Mouse (Mus musculus) embryonic stem cell, embryonic (primary cell): Measurements from ENCODE around the gene Pus3.

ENCODE experiments used
- CTCF ChIA-PET, 4 experiments: fragments of 300-600 bp in 2 of 4; fragments of 350-600 bp in 2 of 4; sonication (Branson Sonifier 250); formaldehyde crosslinking; loops; one replicate each; lab custom pipeline; 2022; ENCODE audit warnings: inconsistent platforms in 2 of 4; lab: Charles Lee
- POLR2A ChIA-PET, 4 experiments: fragments of 300-600 bp in 2 of 4; fragments of 350-600 bp in 2 of 4; sonication (Branson Sonifier 250); formaldehyde crosslinking; loops; one replicate each; lab custom pipeline; 2022; ENCODE audit warnings: antibody characterized with exemption in 4 of 4, inconsistent platforms in 1 of 4; lab: Charles Lee

Pus3 gene

DNA sequence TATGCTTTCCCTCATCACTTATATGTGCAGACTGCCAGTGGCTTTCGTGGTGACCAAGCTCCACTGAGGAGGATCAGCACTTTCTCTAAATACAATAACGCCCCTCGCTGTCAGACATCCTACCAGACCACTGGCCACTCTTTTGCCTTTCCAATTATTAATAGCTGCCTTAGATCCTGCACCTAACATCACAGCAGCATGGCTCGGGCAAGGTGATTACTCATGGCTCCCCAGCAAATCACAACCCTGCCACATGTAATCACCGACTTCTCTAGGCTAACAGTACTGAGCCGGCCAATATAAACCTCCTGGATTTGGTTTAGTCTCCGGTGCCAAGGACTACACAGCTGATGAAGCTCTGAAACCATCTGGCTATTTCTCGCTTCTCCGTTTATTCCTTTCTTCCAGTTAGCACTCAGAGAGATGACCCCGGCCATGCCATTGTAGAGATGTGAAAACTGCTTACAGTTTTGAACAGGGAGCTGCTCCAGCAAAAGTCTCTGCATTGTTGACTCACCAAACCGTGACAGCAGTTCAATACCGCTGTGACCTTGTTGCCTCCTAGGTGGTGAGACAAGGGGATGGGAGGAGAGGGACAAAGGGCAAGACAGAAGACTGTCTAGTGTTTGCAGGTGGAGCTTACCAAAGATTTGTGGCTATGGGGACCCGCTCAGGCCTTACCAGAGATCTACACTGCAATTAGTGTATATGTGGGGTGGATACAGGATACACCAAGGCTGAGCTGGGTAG lies 19.2 kb upstream of the Pus3 start:
- POLR2A ChIA-PET: interaction anchor here in 2 of 4 experiments (0.7 to 1.2 kb wide), 5 partner anchors 15 to 272 kb away, joined by 3 to 4 read pairs (median 3); partner anchors contain the start of genes Fam118b (in 1 of the 2) and Rpusd4 (in 1 of the 2)

DNA sequence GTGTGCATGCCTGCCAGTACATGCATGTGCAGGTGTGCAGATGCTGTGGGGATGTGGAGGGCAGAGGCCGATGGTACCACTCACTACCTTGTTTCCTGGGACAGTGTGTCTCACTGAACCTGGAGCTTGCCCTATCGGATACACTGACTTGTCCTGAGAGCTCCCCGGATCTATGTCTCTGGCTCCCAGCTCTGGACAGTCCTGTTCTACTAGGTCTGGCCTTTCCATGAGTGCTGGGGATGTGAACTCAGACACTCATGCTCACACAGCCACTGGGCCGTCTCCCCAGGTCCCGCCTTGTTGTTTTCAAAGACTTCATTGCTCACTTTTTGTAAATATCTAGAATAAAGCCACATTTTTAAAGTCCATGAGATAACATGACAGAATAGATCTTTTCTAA lies 17.4 kb upstream of the Pus3 start:
- POLR2A ChIA-PET: interaction anchor here in 3 of 4 experiments (0.6 to 1.7 kb wide), 6 partner anchors 15 to 982 kb away, joined by 3 to 4 read pairs (median 4); no protein-coding TSS in a partner anchor
- CTCF ChIA-PET: interaction anchor here (0.6 to 2.9 kb wide), 43 partner anchors 9 to 1671 kb away, joined by 3 to 43 read pairs (median 4); partner anchors contain the start of genes Srpr (in 3 of the 4), Tirap (in 3 of the 4), Fam118b (in 1 of the 4) and Rpusd4 (in 1 of the 4)

More for the DNA sequence above, 19.2 kb upstream of the Pus3 start:
- CTCF ChIA-PET: interaction anchor here in 3 of 4 experiments (0.6 to 2.9 kb wide), 8 partner anchors 15 to 257 kb away, joined by 3 to 20 read pairs (median 4); no protein-coding TSS in a partner anchor

DNA sequence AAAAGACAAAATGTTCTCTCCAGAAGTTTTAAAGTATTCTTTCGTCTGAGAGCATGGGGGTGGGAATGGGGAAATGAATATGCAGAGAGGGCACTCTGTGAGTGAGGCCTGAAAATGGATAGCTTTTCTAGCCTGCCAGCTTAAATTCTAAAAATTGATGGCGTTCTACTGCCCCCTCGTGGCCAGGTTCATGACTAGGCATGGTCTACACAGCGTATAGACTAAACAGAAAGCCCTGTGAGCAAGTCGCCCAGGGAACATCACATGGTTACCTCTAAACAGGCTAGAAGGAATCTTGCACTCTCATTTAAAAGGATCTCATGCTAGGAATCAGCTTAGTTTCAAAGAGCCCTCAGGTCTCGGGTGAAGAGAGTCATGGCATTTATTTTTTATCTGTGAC lies 16.9 kb upstream of the Pus3 start:
- POLR2A ChIA-PET: interaction anchor here in 3 of 4 experiments (0.6 to 1.7 kb wide), 7 partner anchors 13 to 259 kb away, joined by 3 to 4 read pairs (median 3); no protein-coding TSS in a partner anchor
- CTCF ChIA-PET: interaction anchor here (0.6 to 2.9 kb wide), 45 partner anchors 10 to 1671 kb away, joined by 3 to 43 read pairs (median 4); partner anchors contain the start of genes Srpr (in 3 of the 4), Tirap (in 3 of the 4), Fam118b (in 1 of the 4) and Rpusd4 (in 1 of the 4)

- ChIA-PET CTCF (interaction anchor here in 3 of 4 experiments (0.6 to 2.9 kb wide), 28 partner anchors 10 to 680 kb away, joined by 3 to 43 read pairs (median 4); partner anchors contain the start of genes Srpr (in 3 of the 3) and Tirap (in 3 of the 3)), POLR2A (interaction anchor here in 2 of 4 experiments (0.6 to 1.7 kb wide), 5 partner anchors 12 to 260 kb away, joined by 3 to 4 read pairs (median 3); no protein-coding TSS in a partner anchor)
Observed at GRCm38 (mm10) chr9:35541941-35542340, 16.5 kb upstream of the Pus3 start.

DNA sequence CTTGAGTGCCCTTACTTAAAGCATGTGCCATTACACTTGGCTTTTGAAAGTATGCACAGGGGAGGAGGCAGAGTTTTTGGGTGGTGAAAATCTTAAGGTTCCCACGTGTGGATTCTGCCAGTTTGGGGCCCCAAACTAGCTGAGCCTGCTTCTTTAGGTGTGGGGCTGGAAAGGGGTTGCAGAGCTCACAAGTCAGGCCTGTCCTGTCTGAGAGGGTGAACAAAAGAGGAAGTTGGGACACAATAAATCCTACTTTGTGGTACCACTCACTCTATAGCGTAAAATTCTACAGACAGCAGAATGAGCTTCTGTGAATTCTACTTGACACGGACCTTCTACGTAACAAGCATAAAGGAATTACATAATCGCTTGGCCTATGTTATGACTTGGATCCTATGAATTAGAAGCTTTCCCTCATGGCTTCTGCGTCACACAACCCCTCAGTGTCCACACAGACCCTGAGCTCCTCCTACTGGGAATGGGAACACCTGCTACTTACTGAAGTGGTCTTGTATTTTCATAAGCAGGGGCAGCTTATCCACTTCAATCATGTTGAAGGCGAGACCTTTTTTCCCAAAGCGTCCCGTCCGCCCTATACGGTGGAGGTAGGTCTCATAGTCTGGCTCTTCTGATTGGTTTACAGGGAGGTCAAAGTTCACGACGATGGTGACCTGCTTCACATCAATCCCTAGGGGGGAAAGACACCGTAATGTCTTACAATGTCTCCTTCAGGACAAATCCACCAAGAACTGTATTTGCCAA lies 15.1 kb upstream of the Pus3 start:
- CTCF ChIA-PET: interaction anchor here in 3 of 4 experiments (0.6 to 1.8 kb wide), 6 partner anchors 8 to 319 kb away, joined by 3 to 6 read pairs (median 3); no protein-coding TSS in a partner anchor

GRCm38 (mm10) chr9:35544666-35545065 lies 13.7 kb upstream of the Pus3 start:
- ChIA-PET POLR2A (interaction anchor here in 1 of 4 experiments (1.3 kb wide), 1 partner anchor 262 kb away, joined by 3 read pairs; no protein-coding TSS in a partner anchor), CTCF (interaction anchor here in 2 of 4 experiments (1.1 to 1.4 kb wide), 2 partner anchors 10 to 262 kb away, joined by 3 read pairs; no protein-coding TSS in a partner anchor)

More for the DNA sequence above, 15.1 kb upstream of the Pus3 start:
- POLR2A ChIA-PET: interaction anchor here in 1 of 4 experiments (1.3 to 1.5 kb wide), 2 partner anchors 15 to 16 kb away, joined by 4 to 5 read pairs; partner anchors contain the start of genes Ddx25 and Pus3

DNA sequence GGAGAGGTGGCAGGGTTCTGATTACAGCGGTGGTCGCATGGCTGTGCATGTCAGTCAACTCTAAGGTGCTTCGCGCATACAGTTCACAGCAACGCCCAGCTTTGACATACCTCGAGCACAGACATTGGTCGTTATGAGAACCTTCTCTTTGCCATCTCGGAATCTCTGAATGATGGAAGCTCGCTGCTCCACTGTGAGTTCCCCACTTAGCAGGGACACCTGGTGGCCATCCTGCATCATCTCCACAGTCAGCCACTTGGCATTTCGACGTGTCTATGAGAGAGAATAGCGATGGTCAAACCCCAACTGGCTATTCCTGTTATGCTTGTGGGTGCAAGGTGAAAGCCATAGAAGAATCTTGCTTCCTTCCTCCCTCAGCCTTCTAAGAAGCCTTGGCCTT lies 12.7 kb upstream of the Pus3 start:
- ChIA-PET CTCF (interaction anchor here in 3 of 4 experiments (0.5 to 1.9 kb wide), 5 partner anchors 11 to 263 kb away, joined by 3 to 9 read pairs (median 3); no protein-coding TSS in a partner anchor), POLR2A (interaction anchor here in 2 of 4 experiments (1.0 to 2.3 kb wide), 3 partner anchors 14 to 25 kb away, joined by 3 to 6 read pairs (median 4); partner anchors contain the start of genes Hyls1 (in 2 of the 2) and Pate2 (in 2 of the 2))

DNA sequence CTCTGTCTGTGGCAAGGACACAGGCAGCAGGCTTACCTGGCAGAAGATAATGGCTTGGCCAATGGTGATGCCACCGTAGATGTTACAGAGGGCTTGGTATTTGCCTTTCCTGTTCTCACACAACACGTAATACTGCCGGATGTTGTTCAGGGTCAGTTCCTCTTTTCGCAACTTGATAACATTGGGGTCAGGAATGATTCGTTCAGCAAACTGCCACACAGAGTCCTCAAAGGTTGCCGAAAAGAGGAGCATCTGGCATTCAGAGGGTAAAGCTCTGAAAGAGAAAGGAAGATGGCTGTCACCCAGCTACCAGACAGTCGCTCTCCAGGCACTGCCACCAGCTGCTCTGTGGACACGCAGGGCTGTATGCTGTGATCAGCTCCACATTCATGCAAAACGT lies 11.7 kb upstream of the Pus3 start:
- ChIA-PET CTCF (interaction anchor here in 1 of 4 experiments (1.9 kb wide), 1 partner anchor 12 kb away, joined by 9 read pairs; no protein-coding TSS in a partner anchor), POLR2A (interaction anchor here in 2 of 4 experiments (1.3 to 2.3 kb wide), 2 partner anchors 13 to 23 kb away, joined by 4 to 6 read pairs; partner anchors contain the start of genes Hyls1 (in 1 of the 2) and Pate2 (in 1 of the 2))

GRCm38 (mm10) chr9:35548455-35548854 lies 9.9 kb upstream of the Pus3 start:
- ChIA-PET POLR2A (interaction anchor here in 1 of 4 experiments (1.0 kb wide), 1 partner anchor 12 kb away, joined by 6 read pairs; no protein-coding TSS in a partner anchor), CTCF (no interaction called here)

DNA sequence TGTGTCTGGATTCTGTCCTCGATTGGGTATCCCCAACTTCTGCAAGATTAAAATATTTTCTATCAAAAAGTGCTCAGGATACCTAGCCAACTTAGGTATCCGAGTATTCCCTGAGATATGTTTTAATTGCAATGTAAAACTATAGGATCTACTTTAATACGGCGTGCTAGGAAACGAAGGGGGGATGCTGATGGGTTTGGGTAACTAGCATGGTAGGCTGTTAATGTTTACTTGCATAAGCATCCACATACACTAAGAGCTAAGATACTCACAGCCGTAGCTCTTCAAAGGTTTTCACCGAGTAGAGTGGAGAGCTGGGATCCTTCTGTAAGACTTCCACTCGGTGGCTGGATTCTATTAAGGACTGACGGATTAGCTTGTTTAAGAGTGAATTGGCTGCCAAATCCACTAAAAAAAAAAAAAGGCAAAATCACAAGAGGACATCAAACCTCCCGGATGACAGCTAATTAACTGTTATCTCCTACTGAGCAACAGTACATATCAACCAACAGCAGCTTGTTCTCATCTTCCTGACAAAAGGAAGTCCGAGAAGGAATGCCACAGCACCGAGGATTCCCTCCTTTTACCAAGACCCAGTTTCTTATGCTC lies 1.8 kb upstream of the Pus3 start:
- ChIA-PET CTCF (no interaction called here), POLR2A (interaction anchor here in 3 of 4 experiments (0.7 to 1.0 kb wide), 5 partner anchors 14 to 1169 kb away, joined by 3 to 6 read pairs (median 4); partner anchors contain the start of genes Hyls1 (in 2 of the 3), Pate2 (in 2 of the 3), Fam118b (in 1 of the 3) and Rpusd4 (in 1 of the 3))

DNA sequence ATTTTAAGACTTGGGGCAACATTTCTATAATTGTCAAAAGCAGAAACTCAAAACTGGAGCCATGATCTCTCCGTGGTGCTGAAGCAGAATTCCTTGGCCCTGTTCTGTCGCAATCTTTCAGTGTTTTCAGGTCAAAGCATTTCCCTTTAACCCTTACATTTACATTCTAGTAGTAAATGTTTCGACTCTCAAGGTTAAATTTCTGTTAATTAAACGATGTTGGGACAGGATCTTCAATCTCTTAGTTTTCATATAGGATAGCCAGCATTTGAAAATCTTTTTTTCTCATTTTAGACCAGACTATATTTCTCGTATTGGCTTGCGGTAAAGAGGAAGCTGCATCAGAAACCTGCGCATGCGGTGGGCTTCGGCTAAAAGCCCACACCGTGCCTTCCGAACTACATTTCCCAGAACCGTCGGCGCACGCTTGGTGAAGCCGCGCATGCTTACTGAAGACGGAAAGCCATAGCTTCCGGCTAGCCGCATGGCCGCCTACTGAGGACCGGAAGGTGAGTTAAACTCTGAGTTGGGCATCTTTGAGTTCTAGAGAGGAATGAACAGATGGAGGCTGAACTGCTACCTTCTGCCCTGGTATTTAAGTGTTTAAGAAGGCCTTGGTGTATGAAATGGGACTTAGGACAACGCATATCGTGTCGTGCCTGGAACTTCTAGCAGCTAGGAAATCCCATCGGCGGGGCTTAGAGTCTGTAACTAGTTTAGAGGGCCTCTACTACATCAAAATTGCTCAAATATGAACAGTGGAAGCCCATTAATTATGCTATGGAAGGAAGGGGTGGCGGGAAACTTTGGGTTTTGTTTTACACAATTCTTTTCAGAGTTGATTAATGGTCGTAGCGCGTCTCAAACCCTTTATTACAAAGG lies 855 bp downstream of the Pus3 start:
- CTCF ChIA-PET: interaction anchor here in 3 of 4 experiments (0.5 to 2.0 kb wide), 6 partner anchors 18 to 1187 kb away, joined by 3 to 5 read pairs (median 4); no protein-coding TSS in a partner anchor
- POLR2A ChIA-PET: interaction anchor here (0.6 to 6.6 kb wide), 30 partner anchors 10 to 1417 kb away, joined by 3 to 69 read pairs (median 4); partner anchors contain the start of genes Hyls1 (in 4 of the 4), Pate2 (in 4 of the 4), Foxred1 (in 2 of the 4) and Srpr (in 1 of the 4)

- CTCF ChIA-PET: no interaction called here
- POLR2A ChIA-PET: interaction anchor here (2.0 to 6.6 kb wide), 6 partner anchors 9 to 351 kb away, joined by 6 to 69 read pairs (median 20); partner anchors contain the start of genes Hyls1 (in 4 of the 4), Pate2 (in 4 of the 4) and Foxred1 (in 2 of the 4)
Observed at GRCm38 (mm10) chr9:35561076-35561475, 2.7 kb downstream of the Pus3 start.

DNA sequence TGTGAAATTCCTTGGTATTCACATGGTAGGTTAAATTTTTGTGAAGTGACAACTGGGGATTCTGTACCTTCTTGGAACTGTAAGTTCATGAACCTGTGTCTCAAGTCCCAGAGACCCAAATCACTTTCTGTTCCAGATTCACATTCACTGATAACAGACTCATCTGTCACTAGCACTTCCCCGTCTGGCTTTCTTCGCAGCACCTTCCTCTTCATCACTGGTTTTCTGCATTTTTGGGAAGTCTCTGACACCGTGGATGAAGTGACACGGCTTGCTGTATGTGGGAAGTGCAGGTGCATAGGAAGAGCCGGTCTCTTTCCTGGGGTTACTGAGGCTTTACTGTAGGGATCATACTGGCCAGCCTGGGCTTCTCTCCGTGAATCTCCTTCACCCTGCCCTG lies 3.2 kb downstream of the Pus3 start:
- POLR2A ChIA-PET: interaction anchor here (1.1 to 6.6 kb wide), 5 partner anchors 9 to 16 kb away, joined by 3 to 69 read pairs (median 24); partner anchors contain the start of genes Hyls1 (in 4 of the 4) and Pate2 (in 4 of the 4)
- CTCF ChIA-PET: no interaction called here

GRCm38 (mm10) chr9:35564536-35565240 lies 6.3 kb downstream of the Pus3 start:
- ChIA-PET CTCF (no interaction called here), POLR2A (interaction anchor here in 2 of 4 experiments (0.7 to 6.6 kb wide), 3 partner anchors 7 to 354 kb away, joined by 3 to 69 read pairs (median 3); partner anchors contain the start of genes Foxred1 (in 1 of the 2), Hyls1 (in 1 of the 2) and Pate2 (in 1 of the 2))

GRCm38 (mm10) chr9:35567995-35568394 lies 9.6 kb downstream of the Pus3 start:
- POLR2A ChIA-PET: interaction anchor here in 2 of 4 experiments (5.1 to 6.6 kb wide), 2 partner anchors 7 kb away, joined by 51 to 69 read pairs; partner anchors contain the start of genes Ddx25 (in 1 of the 2) and Pus3 (in 1 of the 2)
- CTCF ChIA-PET: no interaction called here
